Mouse (Mus musculus) kidney, adult 8-10 months (tissue): Measurements from ENCODE around the gene Gm11492.

Experiments used
- DNase-seq, 2 experiments: peaks; one replicate each; pipeline ENCODE4 v3.0.0; 2022

Gm11492 gene

GRCm38 (mm10) chr11:87579713-87580112 lies 13.3 kb downstream of the Gm11492 start:
- no peak for DNase-seq

DNA sequence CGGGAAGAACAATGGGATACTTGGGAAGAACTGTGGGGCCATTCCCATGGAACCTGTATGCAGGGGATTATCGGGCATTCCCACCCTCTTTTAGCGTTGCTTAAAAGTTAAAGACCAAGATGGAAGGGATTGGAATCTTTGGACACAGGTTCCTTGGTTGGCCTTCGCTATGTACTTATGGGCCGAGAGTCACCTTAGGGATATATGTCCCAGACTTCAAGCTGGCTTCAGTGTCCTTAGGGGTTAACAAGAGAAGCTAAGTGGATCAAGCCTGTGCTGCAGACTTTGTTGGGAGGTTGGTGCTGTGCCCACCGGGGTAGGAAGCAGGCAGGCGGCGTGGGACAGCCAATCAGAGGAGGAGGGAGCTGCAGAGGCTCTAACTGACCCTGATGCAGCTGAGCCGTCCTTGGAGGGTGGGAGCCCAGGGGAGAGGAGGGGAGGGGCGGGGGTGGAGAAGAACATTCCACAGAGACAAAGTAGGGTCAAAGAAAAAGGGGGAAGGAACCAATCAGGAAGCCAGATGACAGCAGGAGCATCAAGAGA lies 14.2 kb downstream of the Gm11492 start:
- no peak for DNase-seq

DNA sequence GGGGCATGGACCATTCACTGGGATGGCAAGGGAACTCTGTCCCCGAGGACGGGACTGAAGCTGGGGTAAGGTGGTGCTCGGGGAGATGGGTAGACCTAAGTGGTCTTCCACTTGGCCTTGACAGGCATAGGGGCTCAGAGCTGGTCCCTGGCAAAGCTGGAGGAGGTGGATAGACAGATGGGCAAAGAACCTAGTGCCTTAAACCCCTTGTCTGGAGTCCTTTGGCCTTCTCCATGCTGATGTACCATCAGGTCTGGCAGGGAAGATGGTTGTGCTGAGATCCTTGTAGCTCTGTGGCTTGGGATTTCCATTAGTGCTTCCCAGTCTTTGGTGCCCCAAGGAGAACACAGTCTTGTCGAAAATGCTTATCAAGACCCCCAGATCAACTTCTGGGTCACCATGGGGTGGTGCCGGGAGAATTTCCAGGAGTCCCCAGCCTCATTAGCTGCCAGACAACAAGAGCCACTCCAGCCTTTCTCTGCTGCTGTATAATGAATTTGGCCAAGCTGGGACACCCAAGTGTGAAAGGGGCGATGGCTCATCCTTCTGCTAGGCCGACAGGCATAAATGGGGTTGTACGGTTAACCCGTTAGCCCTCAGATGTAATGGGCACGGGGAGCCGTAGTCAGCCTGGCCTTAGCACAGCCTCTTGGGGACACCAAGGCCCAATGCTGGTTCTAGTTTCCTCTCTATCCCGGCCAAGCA lies 14.9 kb downstream of the Gm11492 start:
- DNase-seq = no peak

DNA sequence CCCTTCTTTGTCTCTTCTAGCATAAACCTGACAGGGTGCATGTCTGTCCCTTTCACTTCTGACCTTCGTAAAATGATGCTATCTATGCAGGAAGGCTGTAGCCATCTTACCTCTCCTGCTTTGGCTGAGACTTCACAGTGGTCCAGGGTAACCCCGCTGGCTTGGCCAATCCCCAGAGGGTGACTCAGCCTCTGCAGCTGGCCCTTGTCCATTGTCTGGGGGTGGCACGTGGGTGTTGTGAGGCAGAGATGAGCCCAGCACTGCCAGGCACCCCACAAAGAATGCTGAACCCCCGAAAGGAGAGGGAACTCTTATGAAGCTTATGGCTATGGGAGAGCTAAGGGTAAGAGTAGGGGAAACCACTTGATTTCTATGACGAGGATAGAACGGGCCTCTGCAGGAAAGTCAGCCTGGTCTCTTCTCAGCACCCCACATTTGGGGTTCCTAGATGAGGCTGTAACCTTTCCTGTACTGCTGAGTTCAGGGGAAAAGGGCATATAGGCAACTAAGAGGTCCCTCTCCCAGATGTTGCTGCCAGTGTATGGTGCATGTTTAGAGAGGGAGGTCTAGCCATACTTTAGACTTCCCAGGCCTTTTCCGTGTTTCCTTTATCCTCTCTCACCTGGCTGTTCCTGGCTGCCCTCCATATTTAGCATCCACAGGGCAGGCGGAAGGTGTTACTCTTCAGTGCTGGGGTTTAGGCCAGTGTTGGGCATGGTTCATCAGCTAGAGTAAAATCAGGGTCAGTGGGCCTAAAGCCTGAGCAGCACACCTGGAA lies 15.7 kb downstream of the Gm11492 start:
- no peak for DNase-seq

- no peak for DNase-seq
These were observed 17.0 kb downstream of the Gm11492 start for GRCm38 (mm10) chr11:87583291-87584034.

DNA sequence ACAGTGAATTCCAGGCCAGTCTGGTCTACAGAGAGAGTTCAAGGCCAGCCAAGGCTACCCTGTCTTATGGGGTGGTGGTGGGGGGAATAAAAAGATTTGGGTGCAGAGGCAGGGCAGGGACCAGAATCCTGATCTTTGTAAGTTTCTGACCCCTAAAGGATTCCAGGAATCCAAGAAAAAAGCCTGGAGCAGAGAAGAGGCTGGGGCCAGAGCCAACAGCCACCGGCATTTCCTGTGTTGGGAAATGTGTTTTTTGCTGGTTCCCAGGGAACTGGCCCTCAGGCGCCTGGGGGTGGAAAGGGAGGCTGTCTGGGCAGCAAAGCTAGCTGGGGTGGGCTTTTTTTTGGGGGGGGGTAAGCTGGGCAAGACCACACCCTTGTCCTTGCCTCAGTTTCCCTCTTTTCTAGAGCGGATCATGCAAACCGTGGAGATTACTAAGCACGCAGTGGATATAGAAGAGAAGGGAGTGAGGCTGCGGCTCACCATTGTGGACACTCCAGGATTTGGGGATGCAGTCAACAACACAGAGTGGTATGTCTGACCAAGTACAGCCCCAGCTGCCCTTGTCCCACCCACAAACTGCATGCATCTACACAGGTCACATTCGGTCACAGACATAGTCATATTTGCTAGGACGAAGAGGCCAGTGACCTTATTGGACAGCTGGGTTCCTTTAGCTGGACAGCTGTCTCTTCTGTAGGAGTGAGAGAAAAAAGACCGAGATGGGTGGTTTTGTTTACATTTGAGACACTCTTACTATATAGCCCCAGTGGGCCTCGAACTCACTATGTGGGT lies 18.5 kb downstream of the Gm11492 start:
- DNase-seq = no peak

DNA sequence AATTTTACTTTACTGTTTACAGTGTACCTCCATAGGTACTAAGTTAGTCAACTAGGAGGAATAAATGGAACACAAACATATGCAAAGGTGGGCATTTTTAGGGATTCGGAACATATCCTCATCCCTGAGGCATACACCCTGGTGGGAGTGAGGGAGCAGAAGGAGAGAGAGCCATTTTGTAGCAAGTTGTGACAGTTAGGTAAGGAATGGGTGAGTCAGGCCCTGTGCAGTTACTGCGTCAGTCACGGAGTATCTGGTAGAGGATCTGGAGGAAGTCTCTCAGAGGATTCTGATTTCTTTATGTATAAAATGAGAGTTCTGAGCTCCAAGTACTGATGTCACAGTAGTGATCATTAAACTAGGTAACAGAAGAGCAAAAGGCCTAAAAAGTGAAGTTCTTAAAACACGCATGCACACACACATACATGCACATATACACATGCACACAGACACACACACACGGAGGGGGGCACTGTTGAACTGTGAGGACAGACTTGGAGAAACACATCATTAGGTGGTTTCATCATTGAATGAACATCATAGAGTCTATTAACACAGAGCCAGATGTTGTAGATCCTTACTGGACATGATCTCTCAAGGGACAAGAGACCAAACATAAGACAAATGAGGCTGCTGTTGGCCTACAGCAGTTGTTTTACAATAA lies 20.9 kb downstream of the Gm11492 start:
- DNase-seq = no peak

DNA sequence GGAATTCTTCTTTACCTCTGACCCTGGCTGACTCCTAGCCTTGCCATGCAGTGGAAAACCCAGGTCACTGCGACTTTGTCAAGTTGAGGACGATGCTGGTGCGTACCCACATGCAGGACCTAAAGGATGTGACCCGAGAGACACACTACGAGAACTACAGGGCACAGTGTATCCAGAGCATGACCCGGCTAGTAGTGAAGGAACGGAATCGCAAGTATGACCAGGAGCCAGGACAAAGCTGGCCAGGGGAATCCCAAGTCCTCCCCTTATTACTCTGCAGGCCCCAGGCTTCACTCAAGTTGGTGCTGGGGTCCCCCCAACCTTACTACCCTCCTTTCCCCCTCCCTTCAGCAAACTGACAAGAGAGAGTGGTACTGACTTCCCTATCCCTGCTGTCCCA lies 23.2 kb downstream of the Gm11492 start:
- DNase-seq = no peak

DNA sequence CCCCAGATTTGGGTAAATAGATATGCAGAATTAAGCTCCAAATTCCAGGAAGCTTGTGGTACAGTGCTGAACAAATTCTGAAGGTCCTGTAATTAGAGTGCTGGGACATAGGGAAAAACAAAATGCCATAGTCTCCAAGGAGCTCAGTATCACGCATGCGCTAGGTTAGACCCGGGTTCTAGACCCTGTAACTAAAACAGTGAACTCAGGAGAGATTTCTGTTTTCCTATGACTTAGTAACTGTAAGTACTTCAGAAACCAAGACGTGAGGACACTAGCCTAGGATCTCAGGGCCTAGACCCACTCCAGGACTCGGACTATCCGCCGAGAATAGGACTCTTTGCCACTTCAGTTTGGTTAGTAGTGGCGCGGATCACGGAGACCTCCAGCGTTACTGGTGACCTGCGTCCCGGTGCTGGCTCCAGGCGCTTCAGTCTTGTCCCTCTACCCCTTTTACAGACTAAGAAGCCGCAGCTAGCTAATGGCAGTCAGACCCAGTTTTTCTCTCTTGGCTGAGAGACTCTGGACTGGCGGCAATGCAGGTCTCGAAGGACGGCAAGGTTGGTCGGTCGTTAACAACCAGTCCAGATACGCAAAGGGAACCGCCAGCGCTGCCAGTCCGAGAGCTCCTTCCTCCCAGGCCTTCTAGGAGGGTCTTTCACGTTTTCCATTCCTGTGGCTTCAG lies 24.5 kb downstream of the Gm11492 start:
- peak in 1 of 2 experiments; percentile 46 for DNase-seq

DNA sequence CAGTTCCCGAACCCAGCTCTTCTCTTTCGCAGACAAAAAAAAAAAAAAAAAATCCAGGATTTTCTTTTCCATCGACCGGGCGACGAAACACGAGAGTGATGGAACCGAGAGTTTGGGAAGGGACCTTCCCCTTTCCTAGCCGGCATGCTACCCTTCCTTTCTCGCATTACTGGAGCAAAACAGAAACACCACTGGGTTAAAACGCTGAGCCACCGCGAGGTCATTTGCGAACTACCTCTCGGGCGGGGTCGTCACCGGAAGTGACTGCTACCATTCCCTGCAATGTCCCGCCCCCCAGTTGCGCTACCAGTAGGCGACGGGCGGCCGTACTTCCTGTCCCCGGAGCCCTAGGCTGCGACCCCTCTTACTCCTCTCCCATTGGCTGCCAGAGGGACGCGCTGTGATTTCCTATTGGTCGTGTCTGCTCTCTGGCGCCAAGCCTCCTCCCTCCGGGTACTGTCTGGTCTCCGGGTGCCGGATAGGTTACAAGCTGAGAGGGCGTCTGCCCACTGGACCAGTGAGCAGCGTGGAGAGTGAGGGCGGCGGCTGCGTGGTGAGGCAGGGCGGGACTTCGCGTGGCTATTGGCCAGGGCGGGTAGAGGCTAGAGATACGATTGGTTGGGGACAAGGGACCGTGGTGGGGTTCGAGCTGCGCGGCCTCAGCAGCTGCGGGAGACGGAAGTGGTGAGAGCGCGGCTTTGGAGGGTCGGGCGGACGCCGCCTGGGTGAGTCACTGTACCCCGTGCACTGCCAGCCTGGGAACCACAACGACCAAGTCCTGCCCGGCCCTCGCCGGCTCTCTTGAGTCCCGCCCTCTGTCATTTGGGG lies 25.3 kb downstream of the Gm11492 start, which contains the start of gene Mtmr4:
Gene Mtmr4 (plus strand): TSS at position 637 of the 828 bp plus-strand sequence.
- DNase-seq = peak; percentile 99 to 100

- no peak for DNase-seq
These were observed 25.9 kb downstream of the Gm11492 start for GRCm38 (mm10) chr11:87592354-87592695.

GRCm38 (mm10) chr11:87592713-87593598 lies 26.5 kb downstream of the Gm11492 start:
- DNase-seq = peak; percentile 74 to 84

GRCm38 (mm10) chr11:87595327-87595841 lies 28.9 kb downstream of the Gm11492 start:
- peak; percentile 86 to 90 for DNase-seq

DNA sequence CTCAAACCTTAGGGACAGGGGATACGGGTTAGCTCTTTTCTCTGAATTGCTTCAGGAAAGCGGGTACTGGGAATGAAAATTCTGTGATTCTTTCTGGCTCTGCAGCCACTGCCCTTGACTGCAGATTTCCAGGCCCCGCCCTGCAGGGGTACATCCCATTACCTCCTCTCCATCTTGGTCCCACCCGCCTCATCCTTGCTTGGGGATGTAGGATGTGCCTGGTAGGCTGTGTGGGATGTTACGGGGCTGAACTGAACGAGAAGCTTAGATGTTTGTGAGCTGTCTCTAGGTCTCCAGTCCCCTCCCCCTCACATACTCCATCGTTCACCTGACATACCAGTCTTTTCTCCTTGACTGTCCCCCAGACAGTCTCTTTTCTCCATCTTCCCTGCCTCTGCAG lies 29.5 kb downstream of the Gm11492 start:
- no peak for DNase-seq

GRCm38 (mm10) chr11:87596492-87596891 lies 30.0 kb downstream of the Gm11492 start:
- DNase-seq = no peak

- no peak for DNase-seq
These were observed 30.6 kb downstream of the Gm11492 start for GRCm38 (mm10) chr11:87597061-87597460.

DNA sequence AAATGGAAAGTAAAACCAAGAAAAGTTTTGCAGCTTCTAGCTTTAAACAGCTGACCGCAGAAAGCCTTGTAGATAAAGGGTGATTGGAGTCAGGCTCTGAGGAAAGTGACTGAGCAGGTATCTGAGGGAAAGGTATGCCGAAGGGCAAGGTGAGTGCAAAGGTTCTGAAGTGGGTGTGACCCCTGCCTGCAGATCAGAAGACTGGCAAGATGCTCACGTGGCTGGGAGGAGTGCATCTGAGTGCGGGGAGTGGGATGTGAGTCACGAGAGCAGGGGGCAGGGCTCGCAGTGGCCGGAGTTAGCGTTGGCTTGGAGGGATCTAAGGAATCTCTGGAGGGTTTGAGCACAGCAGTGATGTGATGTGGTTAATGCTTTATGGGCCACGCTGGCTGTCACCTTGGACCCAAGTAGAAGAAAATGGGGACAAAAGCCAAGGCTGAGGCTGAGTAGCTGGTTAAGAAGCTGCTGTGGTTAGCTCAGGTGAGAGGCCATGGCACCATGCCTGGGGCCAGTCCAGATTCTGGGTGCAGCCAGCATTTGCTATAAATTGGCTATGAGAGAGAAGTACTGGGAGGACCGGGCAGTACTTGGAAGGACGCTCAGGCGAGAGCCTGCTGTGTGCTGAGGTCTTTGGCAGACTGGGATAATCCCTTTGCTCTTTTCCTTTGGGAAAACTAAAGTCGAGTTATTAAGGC lies 33.1 kb downstream of the Gm11492 start:
- DNase-seq = no peak

GRCm38 (mm10) chr11:87600322-87600853 lies 33.9 kb downstream of the Gm11492 start:
- DNase-seq = no peak
